Mouse (Mus musculus): Measurements from ENCODE around the gene Mecr. TPM values are rescaled to one million over a fixed set of nuclear protein-coding genes. Genes with fewer than 3 reads are reported as not detected.

Mecr gene
- polyA plus RNA-seq (2012; rRNA removed), result 23.5 and 29.0 TPM in 2 replicates

GRCm38 (mm10) chr4:131843290-131843743 is at the start of gene Mecr:
Gene Mecr (plus strand): TSS chr4:131843470.

GRCm38 (mm10) chr4:131837872-131838524 is 5.3 kb upstream of the Mecr start, which contains the start of gene Ptpru:
Gene Ptpru (minus strand): TSS chr4:131838288.

GRCm38 (mm10) chr4:131873293-131874168 is 30.3 kb downstream of the Mecr start, which contains the start of gene Srsf4:
Gene Srsf4 (plus strand): TSS chr4:131873617.

Other genes with a start within 250 kb of the Mecr start
- gene Ptpru, start 5.2 kb upstream of the Mecr start, polyA plus RNA-seq (2012; rRNA removed), result 8.9 and 10.3 TPM in 2 replicates
- 13.3 TPM in 2 replicates for gene Srsf4, start 30.1 kb downstream of the Mecr start, polyA plus RNA-seq (2012; rRNA removed)
- 12.7 and 20.5 TPM in 2 replicates for gene Tmem200b, start 78.3 kb downstream of the Mecr start, polyA plus RNA-seq (2012; rRNA removed)
- gene Gm10300, start 231.2 kb downstream of the Mecr start, polyA plus RNA-seq (2012; rRNA removed), result 0.04 and 0.13 TPM in 2 replicates
- 14.7 and 17.4 TPM in 2 replicates for gene Epb41, start 231.9 kb downstream of the Mecr start, polyA plus RNA-seq (2012; rRNA removed)